Mouse (Mus musculus) cortical plate, adult 2 months (tissue): ENCODE results near the gene St13.

Experiments
- CTCF ChIP-seq: fragments of 200-500 bp; IDR thresholded peaks from 2 replicates; pipeline ENCODE4 v1.5.1; 2011; ENCODE audit warnings: mild to moderate bottlenecking, control low read depth, low read length; ENCODE audit not compliant: insufficient read depth; ENCODE audit errors: extremely low read depth
- POLR2A ChIP-seq: fragments of 200-500 bp; IDR thresholded peaks from 2 replicates; pipeline ENCODE4 v1.6.1; 2011; ENCODE audit warnings: mild to moderate bottlenecking, low read length, control low read depth; ENCODE audit not compliant: insufficient read depth; ENCODE audit errors: extremely low read depth

DNA sequence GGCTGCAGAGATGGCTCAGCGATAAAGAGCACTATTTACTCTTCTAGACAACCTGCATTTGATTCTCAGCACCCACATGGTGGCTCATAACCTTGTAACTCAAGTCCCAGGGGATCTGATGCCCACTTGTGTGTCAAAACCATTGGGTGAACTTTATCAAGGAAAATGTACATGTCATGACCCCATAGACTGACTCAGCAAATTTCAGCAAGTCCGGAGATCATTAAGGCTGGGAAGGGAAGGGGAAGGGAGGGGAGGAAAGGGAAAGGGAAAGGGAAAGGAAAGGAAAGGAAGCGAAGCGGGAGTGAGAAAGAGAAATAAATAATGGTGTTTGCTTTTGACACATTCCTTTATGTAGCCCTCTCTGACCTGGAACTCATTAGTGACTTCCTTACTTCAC is 18.2 kb upstream of the St13 start:
- TF ChIP-seq CTCF (no peak), POLR2A (no peak)
